Mouse (Mus musculus) ES-CJ7 (cell line): Measurements from ENCODE around the gene Magix.

ENCODE experiments used
- DNase-seq: peaks from one replicate; pipeline ENCODE4 v3.0.0; 2011; ENCODE audit warnings: low read depth, low spot score

Gene Magix

GRCm38 (mm10) chrX:7632560-7632959, 48.5 kb downstream of the Magix start:
- no peak for DNase-seq
